Mouse (Mus musculus) WW6 (cell line): ENCODE measurements around the gene Six5.
A peak's percentile ranks its signal among the peaks of the same experiment; 100 is the strongest.

Experiments
- DNase-seq: peaks from one replicate; pipeline ENCODE4 v3.0.0-alpha.2; 2013; ENCODE audit warnings: low read depth, low spot score

Six5 gene

DNA sequence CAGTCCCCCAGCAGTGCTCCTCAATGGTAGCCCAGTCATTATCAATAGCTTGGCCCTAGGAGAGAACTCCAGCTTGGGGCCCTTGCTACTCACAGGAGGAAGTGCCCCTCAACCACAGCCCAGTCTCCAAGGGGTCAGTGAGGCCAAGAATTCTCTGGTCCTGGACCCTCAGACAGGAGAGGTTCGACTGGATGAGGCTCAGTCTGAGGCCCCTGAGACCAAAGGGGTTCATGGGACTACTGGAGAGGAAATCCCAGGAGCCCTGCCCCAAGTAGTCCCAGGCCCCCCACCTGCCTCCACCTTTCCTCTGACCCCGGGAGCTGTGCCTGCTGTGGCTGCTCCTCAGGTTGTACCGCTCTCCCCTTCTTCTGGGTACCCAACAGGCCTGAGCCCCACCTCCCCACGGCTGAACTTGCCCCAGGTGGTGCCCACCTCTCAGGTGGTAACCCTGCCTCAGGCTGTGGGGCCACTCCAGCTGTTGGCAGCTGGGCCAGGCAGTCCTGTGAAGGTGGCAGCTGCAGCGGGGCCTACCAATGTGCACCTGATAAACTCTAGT, 2.1 kb downstream of the Six5 start:
- no peak for DNase-seq

- DNase-seq, result no peak
These were observed 2.8 kb downstream of the Six5 start for GRCm38 (mm10) chr7:19097217-19097616.

DNA sequence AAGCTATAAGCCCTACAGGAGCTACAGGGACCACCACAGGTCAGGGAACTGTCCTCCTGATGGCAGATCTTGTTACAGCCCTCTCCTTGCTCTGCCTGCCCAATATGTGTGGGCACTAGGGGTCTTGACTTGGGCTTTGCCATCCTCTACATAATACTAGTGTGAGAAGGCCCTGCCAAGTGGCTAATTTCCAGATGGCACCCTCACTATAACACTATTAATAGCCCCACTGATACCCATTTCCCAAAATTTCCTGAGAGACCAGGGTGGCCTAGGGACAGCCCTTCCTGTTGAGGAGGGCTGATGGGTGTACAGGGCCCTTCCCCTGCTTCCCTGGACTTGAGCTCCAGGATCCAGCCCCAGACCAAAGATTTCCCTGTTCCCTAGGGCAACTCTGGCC, 3.5 kb downstream of the Six5 start:
- no peak for DNase-seq

GRCm38 (mm10) chr7:19098811-19099210, 4.4 kb downstream of the Six5 start:
- DNase-seq, result no peak

DNA sequence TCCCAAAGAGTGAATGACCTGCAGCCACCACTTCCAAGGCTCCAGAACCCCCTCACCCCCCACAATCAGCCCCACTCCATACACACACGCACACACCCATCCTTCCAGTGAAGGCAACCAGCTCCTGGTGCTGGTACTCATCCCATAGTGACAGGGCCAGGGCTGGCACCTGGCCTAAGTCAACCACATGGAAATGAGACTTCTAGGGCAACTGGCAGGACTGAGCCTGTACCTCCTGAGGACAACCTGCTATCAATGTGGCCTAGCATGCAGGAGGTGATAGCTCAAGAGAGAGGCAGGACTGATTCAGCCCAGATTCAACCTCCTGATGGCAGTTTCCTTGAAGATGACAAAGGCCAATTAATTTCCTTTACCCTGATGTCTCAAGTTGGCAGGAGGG, 5.9 kb downstream of the Six5 start:
- DNase-seq, result no peak

DNA sequence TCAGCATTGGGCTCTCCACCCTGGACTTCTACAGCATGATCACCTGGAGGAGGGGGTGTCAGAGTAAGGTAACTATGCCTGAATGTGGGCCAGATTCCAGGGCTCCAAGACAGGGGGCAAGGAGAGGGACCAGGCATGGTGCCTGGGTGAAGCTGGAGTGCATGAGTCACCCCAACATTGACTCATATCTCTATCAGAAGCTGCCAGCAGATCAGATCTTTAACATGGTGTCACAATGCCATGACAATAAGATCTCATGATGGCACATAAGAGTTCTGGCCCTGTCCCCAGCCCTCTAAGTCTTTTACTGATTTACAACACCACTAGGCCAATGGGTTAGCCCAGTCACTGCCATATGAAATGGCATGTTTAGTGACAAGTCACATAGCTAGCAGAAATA, 9.3 kb downstream of the Six5 start:
- no peak for DNase-seq

DNA sequence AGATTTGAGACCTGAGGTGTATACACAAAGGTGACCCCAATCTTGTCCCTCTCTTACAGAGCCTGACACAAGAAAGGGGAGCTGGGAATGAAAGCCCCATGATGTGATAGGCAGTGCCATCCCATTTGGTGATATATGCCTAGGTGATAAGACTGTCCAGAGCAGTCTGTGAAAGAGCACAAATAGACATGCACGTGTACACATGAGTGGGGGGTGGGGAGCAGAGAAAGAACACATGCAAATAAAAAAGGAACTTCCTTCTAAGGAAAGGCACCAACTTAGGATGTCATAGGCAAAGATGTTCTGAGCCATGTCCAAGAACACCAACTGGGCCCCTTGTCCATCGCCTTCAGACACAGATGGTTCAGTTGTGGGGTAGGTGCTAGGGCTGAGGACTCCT, 10.1 kb downstream of the Six5 start:
- DNase-seq, result no peak

GRCm38 (mm10) chr7:19107436-19107835, 13.0 kb downstream of the Six5 start:
- no peak for DNase-seq

- DNase-seq, result no peak
These were observed 15.2 kb downstream of the Six5 start for GRCm38 (mm10) chr7:19109565-19109964.

DNA sequence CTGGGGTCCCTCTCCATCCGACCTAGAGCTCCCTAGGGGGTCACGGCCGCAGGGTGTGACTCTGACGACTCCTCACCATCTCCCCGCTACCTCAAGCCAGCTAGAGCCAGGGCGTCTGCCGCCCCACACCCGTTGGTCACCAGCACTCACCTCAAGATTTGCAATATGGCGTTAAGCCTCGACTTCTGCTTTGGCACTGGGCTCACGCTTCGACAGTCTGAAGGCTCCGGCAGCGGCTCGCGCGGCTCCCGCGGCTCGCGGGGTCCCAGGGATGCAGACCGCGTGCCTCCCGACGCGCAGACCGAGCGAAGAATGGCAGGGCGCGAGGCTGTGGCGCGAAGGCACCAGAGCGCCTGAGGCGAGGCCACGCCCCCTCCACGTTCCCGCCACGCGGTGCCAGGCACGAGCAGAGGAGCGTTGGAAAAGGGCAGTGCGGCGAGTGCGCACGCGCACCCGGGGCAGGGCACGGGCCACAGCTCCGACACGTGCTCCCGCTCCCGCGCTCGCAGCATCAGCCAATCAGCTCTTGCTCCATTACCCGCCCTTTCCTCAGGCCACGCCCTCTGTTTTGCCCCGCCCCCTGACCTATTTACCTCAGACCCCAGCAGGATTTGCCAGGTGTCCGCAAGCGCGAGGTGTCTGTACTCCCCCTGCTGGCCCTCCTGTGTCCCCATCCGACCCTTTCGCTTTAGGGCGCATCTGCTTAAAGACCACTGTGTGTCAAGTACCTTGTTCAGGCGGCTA, 23.8 kb downstream of the Six5 start, which contains the start of gene Gm4969:
Gm4969 (minus strand) TSS at position 341 of the 744 bp plus-strand sequence.
- peak; percentile 87 for DNase-seq

DNA sequence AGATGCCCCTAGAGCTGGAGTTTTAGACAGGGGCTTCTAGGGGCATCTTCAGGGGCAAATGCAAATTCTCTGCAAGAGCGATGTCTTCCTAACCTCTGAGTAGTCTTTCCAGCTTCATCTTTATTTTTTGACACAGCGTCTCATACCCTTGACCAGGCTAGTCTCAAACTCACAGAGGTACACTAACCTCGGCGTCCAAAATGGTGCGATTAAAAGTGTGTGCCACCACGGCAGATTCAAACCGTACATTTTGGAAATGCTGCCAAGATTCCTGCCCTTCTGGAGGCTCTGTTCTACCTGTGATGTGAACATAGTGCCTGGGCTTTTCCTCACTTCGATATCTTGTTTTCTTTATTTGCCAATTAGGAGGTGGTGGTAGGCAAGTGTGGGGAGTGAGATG, 24.7 kb downstream of the Six5 start:
- no peak for DNase-seq

- DNase-seq, result peak; percentile 86
These were observed 25.4 kb downstream of the Six5 start, which contains the start of gene Fbxo46 for GRCm38 (mm10) chr7:19119631-19120429. Gene Fbxo46 (plus strand): TSS chr7:19119859.

DNA sequence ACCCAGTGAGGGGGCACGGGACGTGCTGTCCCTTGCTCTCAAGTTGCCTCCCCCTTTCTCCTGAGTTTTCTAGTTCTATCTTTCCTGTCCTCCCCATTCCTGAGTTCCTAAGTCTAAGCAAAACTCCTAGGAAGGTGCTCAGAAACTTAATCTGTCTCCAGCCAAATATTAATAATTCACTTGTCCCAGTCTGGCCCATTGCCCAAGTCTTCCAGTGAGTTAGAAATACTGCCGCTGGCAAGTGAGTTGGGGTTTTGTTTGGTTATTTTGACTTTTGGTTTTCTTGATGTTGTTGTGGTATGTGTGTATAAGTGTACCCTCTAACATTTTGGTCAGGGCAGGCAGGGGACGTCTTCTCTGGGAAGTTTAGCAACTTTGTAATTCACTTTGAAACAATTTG, 27.3 kb downstream of the Six5 start:
- no peak for DNase-seq

DNA sequence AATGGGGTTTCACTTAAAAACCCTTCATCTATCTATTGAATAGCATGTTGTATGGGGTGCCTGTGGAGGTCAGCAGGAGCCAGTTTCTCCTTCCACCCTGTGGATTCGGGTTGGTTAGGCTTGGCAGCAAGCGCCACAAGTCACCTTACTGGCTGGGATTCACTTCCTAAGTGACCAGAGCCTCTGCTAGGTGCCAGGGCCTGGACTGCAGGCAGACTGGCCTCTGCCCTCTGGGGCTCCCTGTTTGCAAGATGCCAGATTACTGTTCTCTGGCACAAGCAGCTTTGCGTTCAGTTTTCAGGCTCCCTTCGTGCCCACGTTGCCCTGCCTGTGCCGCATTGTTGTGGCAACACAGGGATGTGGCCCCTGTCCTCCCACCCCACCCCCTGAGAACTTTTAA, 30.3 kb downstream of the Six5 start:
- no peak for DNase-seq

- DNase-seq, result no peak
These were observed 33.4 kb downstream of the Six5 start for GRCm38 (mm10) chr7:19127744-19128143.

DNA sequence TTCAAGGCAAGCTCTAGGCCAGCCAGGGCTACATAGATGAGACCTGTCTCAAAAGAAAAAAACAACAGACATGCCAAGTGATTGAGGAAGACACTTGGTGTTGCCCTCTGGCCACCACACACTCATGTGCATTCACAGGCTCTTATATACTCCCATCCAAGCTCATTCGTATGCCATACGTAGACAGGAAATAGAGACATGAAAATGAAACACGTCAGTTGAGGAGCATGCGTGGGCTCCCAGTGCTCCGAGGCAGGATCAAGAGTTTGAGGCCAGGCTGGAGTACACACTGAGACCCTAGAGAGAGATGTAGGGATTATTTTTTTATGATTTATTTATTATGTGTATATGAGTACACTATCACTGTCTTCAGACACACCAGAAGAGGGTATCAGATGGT, 35.0 kb downstream of the Six5 start:
- no peak for DNase-seq

DNA sequence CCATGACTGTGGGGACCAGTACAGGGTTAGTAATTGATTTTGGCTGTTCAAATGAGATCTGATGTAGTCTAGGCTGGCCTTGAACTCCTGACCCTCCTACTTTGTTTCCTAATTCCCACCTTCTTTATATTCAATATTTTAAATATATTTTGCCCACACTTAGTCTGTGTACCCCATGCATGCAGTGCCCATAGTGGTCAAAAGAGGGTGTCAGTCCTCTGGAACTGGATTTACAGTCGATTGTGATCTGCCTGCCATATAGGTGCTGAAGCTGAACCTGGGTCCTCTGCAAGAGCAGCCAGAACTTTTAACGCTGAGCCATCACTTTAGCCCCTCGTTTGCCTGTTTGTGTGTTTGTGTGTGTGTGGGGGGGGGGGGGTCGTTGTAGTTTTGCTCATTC, 36.3 kb downstream of the Six5 start:
- no peak for DNase-seq

DNA sequence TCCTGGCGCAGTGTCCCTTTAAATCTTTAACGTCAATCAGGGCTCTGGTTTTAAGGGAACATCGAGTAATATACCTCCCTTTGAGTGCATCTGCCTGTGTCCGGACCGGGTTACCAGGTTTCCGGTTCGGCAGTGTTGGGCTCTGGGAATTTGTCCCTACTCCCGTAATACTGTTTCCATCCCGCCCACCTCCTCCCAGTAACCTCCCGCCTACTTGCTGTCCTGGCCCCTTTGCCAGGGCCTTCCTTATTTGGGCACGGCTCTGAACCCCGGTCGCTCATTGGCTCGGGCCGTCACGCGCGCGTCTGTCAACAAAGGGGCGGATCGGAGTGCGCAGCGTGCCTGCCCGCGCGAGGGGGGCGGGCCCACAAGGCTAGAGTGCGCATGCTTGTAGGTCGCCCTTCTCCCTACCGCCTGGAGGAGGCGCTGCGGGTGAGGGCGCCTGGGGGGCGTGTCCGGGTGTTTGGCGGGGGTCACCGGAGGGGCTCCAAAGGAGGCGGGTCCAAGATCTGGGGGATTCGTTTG, 37.0 kb downstream of the Six5 start:
- DNase-seq, result peak; percentile 93

- no peak for DNase-seq
These were observed 41.8 kb downstream of the Six5 start for GRCm38 (mm10) chr7:19136168-19136567.

DNA sequence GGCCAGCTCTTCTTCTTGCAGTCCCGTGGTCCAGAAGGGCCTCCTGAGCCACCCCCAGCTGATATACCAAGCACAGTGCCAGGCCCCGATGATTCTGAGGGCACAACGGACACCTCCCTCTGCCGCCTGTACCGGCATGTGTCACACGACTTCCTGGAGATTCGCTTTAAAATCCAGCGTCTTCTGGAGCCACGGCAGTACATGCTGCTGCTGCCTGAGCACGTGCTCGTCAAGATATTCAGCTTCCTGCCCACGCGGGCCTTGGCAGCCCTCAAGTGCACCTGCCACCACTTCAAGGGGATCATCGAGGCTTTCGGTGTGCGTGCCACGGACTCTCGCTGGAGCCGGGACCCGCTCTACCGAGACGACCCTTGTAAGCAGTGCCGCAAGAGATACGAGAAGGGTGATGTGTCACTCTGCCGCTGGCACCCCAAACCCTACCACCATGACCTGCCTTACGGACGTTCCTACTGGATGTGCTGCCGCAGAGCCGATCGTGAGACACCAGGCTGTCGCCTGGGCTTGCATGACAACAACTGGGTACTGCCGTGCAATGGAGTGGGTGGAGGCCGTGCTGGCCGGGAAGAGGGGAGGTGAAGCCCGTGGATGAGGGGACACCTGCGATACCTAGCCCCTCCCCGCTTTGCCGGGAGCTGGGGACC, 42.4 kb downstream of the Six5 start:
- DNase-seq, result no peak

- DNase-seq, result no peak
These were observed 43.0 kb downstream of the Six5 start for GRCm38 (mm10) chr7:19137380-19137779.

- DNase-seq, result no peak
These were observed 52.4 kb downstream of the Six5 start for GRCm38 (mm10) chr7:19146793-19147192.
